Mouse (Mus musculus): Measurements from ENCODE around the gene Ppp2r5b. TPM values are rescaled to one million over a fixed set of nuclear protein-coding genes. Genes with fewer than 3 reads are reported as not detected.

Gene Ppp2r5b
- total and polyA plus RNA-seq, 3 experiments: 2.8 to 9.8 (median 3.4) TPM

- Histone ChIP-seq H3K27ac (ENCODE audit: insufficient read depth, low read depth) (no peak overlapping the region), H3K79me2 (replicated peaks; ENCODE audit: control insufficient read depth, extremely low read depth, insufficient read depth, poor library complexity, severe bottlenecking) (no peaks in the 10 kb centered on the region), H3K4me3 (replicated peaks in 1 of 3; ENCODE audit: low read depth in 2 of 3, low read length in 2 of 3, poor library complexity in 1 of 3) (no peak overlapping the region), H3K27me3 (replicated peaks) (no peaks in the 10 kb centered on the region), H3K4me1 (ENCODE audit: control insufficient read depth in 1 of 2, insufficient read depth in 2 of 2) (peaks cover under 1 to 18% of the 10 kb centered on the region in 2 experiments; a peak in 2 of 4 replicates), H3K9me3 (replicated peaks; ENCODE audit: low read length) (no peaks in the 10 kb centered on the region), H3K4me2 (ENCODE audit: insufficient read depth, low read depth, poor library complexity, severe bottlenecking) (no peak overlapping the region), H3K9ac (ENCODE audit: insufficient read depth, low read depth) (no peak overlapping the region), H3K36me3 (replicated peaks in 1 of 2; ENCODE audit: control insufficient read depth in 1 of 2, insufficient read depth in 1 of 2, low read length in 1 of 2) (peaks cover 9 to 25% of the 10 kb centered on the region in 2 experiments)
- in situ Hi-C loops (cut with MboI; ENCODE audit: low pct_ligation_motif_present, low pct_unique_long_range_greater_than_20kb, low sequenced_read_pairs): loop anchor here (5.0 kb wide), 1 partner anchor 76 kb away; no protein-coding TSS in a partner anchor
- dilution Hi-C loops (cut with MboI; ENCODE audit: extremely low pct_ligation_motif_present, extremely low pct_unique_long_range_greater_than_20kb, low sequenced_read_pairs): no loop called here
- DNase-seq (ENCODE audit: extremely low read depth): no peak
- TF ChIP-seq SIN3A (IDR thresholded peaks at IDR 0.05; ENCODE audit: low read length) (no peak), E2F4 (IDR thresholded peaks at IDR 0.05; ENCODE audit: insufficient replicate concordance, low read depth, low read length) (no peak), TCF12 (IDR thresholded peaks at IDR 0.05; ENCODE audit: low read depth, low read length) (no peak), TBP (conservative IDR thresholded peaks at IDR 0.05; ENCODE audit: low read depth, low read length) (no peak), POLR2AphosphoS2 (IDR thresholded peaks at IDR 0.05; ENCODE audit: low read depth, low read length) (no peak), CHD2 (IDR thresholded peaks at IDR 0.05; ENCODE audit: low read length) (no peak), NELFE (IDR thresholded peaks at IDR 0.05; ENCODE audit: low read depth, low read length) (no peak), ETS1 (conservative IDR thresholded peaks at IDR 0.05; ENCODE audit: low read depth, low read length) (no peak)
Measured at GRCm38 (mm10) chr19:6233647-6234046, 2.0 kb downstream of the Ppp2r5b start.

- Histone ChIP-seq H3K9ac (ENCODE audit: insufficient read depth, low read depth) (no peak overlapping the region), H3K27me3 (replicated peaks) (no peaks in the 10 kb centered on the region), H3K9me3 (replicated peaks; ENCODE audit: low read length) (no peaks in the 10 kb centered on the region), H3K4me3 (replicated peaks in 1 of 3; ENCODE audit: low read depth in 2 of 3, low read length in 2 of 3, poor library complexity in 1 of 3) (no peak overlapping the region), H3K4me2 (ENCODE audit: insufficient read depth, low read depth, poor library complexity, severe bottlenecking) (no peak overlapping the region), H3K4me1 (ENCODE audit: control insufficient read depth in 1 of 2, insufficient read depth in 2 of 2) (peaks cover 2 to 24% of the 10 kb centered on the region in 2 experiments; a peak in 2 of 4 replicates), H3K79me2 (replicated peaks; ENCODE audit: control insufficient read depth, extremely low read depth, insufficient read depth, poor library complexity, severe bottlenecking) (no peaks in the 10 kb centered on the region), H3K27ac (ENCODE audit: insufficient read depth, low read depth) (no peak overlapping the region), H3K36me3 (replicated peaks in 1 of 2; ENCODE audit: control insufficient read depth in 1 of 2, insufficient read depth in 1 of 2, low read length in 1 of 2) (peaks cover 14 to 40% of the 10 kb centered on the region in 2 experiments)
- in situ Hi-C loops (cut with MboI; ENCODE audit: low pct_ligation_motif_present, low pct_unique_long_range_greater_than_20kb, low sequenced_read_pairs): loop anchor here (5.0 kb wide), 1 partner anchor 74 kb away; no protein-coding TSS in a partner anchor
- dilution Hi-C loops (cut with MboI; ENCODE audit: extremely low pct_ligation_motif_present, extremely low pct_unique_long_range_greater_than_20kb, low sequenced_read_pairs): no loop called here
- TF ChIP-seq ETS1 (conservative IDR thresholded peaks at IDR 0.05; ENCODE audit: low read depth, low read length): no peak
- TF ChIP-seq USF2 (conservative IDR thresholded peaks at IDR 0.05; ENCODE audit: low read depth, low read length): no peak
- no peak for TF ChIP-seq MAZ (IDR thresholded peaks at IDR 0.05; ENCODE audit: low read depth, low read length)
- TF ChIP-seq NELFE (IDR thresholded peaks at IDR 0.05; ENCODE audit: low read depth, low read length): no peak
- no peak for TF ChIP-seq JUND (conservative IDR thresholded peaks at IDR 0.05; ENCODE audit: low read depth, low read length)
- TF ChIP-seq MEF2A (IDR thresholded peaks at IDR 0.05; ENCODE audit: borderline replicate concordance, low read depth, low read length): no peak
- no peak for TF ChIP-seq HCFC1 (IDR thresholded peaks at IDR 0.05; ENCODE audit: low read depth, low read length)
- TF ChIP-seq RCOR1 (conservative IDR thresholded peaks at IDR 0.05; ENCODE audit: low read depth, low read length): no peak
- TF ChIP-seq TCF12 (IDR thresholded peaks at IDR 0.05; ENCODE audit: low read depth, low read length): no peak
- no peak for TF ChIP-seq MAX (IDR thresholded peaks at IDR 0.05; ENCODE audit: low read length)
- TF ChIP-seq EP300 (IDR thresholded peaks at IDR 0.05; ENCODE audit: low read length): no peak
- no peak for TF ChIP-seq POLR2A (IDR thresholded peaks at IDR 0.05; ENCODE audit: low read depth, low read length)
- TF ChIP-seq MAFK (IDR thresholded peaks at IDR 0.05; ENCODE audit: insufficient replicate concordance, low read length): no peak
- TF ChIP-seq MYC (IDR thresholded peaks at IDR 0.05; ENCODE audit: low read depth, low read length): no peak
- no peak for TF ChIP-seq KAT2A (IDR thresholded peaks at IDR 0.05; ENCODE audit: insufficient replicate concordance, low read length)
- TF ChIP-seq ELF1 (IDR thresholded peaks at IDR 0.05; ENCODE audit: low read depth, low read length): no peak
- TF ChIP-seq PAX5 (IDR thresholded peaks at IDR 0.05; ENCODE audit: low read length): no peak
- TF ChIP-seq RAD21 (IDR thresholded peaks at IDR 0.05; ENCODE audit: low read depth, low read length): no peak
- no peak for DNase-seq (ENCODE audit: extremely low read depth)
Measured at GRCm38 (mm10) chr19:6231036-6231435, 4.6 kb downstream of the Ppp2r5b start.
